Mouse (Mus musculus) hindbrain, embryonic 10.5 days (tissue): Measurements from ENCODE around the gene Arrdc2. TPM values are rescaled to one million over a fixed set of nuclear protein-coding genes. Genes with fewer than 3 reads are reported as not detected.
"Not testable (repeated sequence)": the region's sequence is repeated elsewhere in the genome, so short reads cannot be mapped to it uniquely, and the experiment has no call there.

Source experiments
- DNase-seq: peaks from one replicate; pipeline ENCODE4 v3.0.0-alpha.2; 2017; ENCODE audit warnings: low spot score
- H3K27ac ChIP-seq: fragments of 300-500 bp; sonication (generic); 2 replicates; pipeline ENCODE4 v1.5.1; 2016; ENCODE audit warnings: mild to moderate bottlenecking, moderate library complexity
- H3K27me3 ChIP-seq: fragments of 300-500 bp; sonication (generic); 2 replicates; pipeline ENCODE4 v1.6.1; 2016; ENCODE audit warnings: mild to moderate bottlenecking; ENCODE audit not compliant: poor library complexity, insufficient read depth, severe bottlenecking
- H3K36me3 ChIP-seq: fragments of 300-500 bp; sonication (generic); 2 replicates; pipeline ENCODE4 v1.6.1; 2016; ENCODE audit warnings: mild to moderate bottlenecking, moderate library complexity
- H3K4me1 ChIP-seq: fragments of 300-500 bp; sonication (generic); replicated peaks from 2 replicates; pipeline ENCODE4 v1.6.1; 2016; ENCODE audit warnings: mild to moderate bottlenecking
- H3K4me3 ChIP-seq: fragments of 300-500 bp; sonication (generic); 2 replicates; pipeline ENCODE4 v1.5.1; 2016; ENCODE audit warnings: mild to moderate bottlenecking, moderate library complexity
- H3K9me3 ChIP-seq: fragments of 300-500 bp; sonication (generic); 2 replicates; pipeline ENCODE4 v1.6.1; 2016; ENCODE audit warnings: mild to moderate bottlenecking, moderate library complexity
- WGBS: fragments of 180-500 bp; shearing (Covaris S2); methylation state at CpG from one replicate; pipeline ENCODE4 v1.1.7; 2016; 5-methylcytosine and 5-hydroxymethylcytosine counted together
- polyA plus RNA-seq: library from polyadenylated mRNA; unstranded; fragments of >200 nt; fragmentation: Nextera tagmentation; extraction: Ambion mirVana; gene quantifications from 2 replicates; pipeline ENCODE4 v1.2.1, GENCODE M21; 2016

Gene Arrdc2
- polyA plus RNA-seq, 1 experiment from 2014 or later: 8.7 TPM

- Histone ChIP-seq H3K36me3 (no peaks in the 10 kb centered on the region), H3K27me3 (peaks cover 3% of the 10 kb centered on the region), H3K4me3 (no peak overlapping the region), H3K9me3 (0 out of 2 replicates have a peak, but pooled peaks cover 4% of the 10 kb centered on the region), H3K4me1 (peaks cover 14% of the 10 kb centered on the region), H3K27ac (no peak overlapping the region)
- no peak for DNase-seq
- WGBS: 94% methylated on average over 1 of the region's 1 CpGs
Observed at GRCm38 (mm10) chr8:70827796-70828195, 11.7 kb downstream of the Arrdc2 start.

- DNase-seq: no peak
- Histone ChIP-seq H3K27me3 (peaks cover 7% of the 10 kb centered on the region), H3K9me3 (0 out of 2 replicates have a peak, but pooled peaks cover 4% of the 10 kb centered on the region), H3K4me1 (peaks cover 6% of the 10 kb centered on the region; the same call in 1 of the 2 replicates), H3K4me3 (no peak overlapping the region), H3K27ac (no peak overlapping the region), H3K36me3 (no peaks in the 10 kb centered on the region)
- 95% methylated on average over 2 of the region's 2 CpGs for WGBS
Observed at GRCm38 (mm10) chr8:70827010-70827409, 12.5 kb downstream of the Arrdc2 start.

GRCm38 (mm10) chr8:70825816-70826215 lies 13.7 kb downstream of the Arrdc2 start:
- Histone ChIP-seq H3K9me3 (0 out of 2 replicates have a peak, but pooled peaks cover 4% of the 10 kb centered on the region), H3K4me1 (peaks cover 4% of the 10 kb centered on the region; the same call in 1 of the 2 replicates), H3K4me3 (no peak overlapping the region), H3K36me3 (no peaks in the 10 kb centered on the region), H3K27ac (no peak overlapping the region), H3K27me3 (peaks cover 19% of the 10 kb centered on the region)
- 81% methylated on average over 8 of the region's 8 CpGs for WGBS
- no peak for DNase-seq

- no peak overlapping the region for H3K4me3 ChIP-seq
- 85% methylated on average over 7 of the region's 7 CpGs for WGBS
- DNase-seq: no peak
- peaks cover 14% of the 10 kb centered on the region for H3K4me1 ChIP-seq
- H3K27ac ChIP-seq: no peak overlapping the region
- H3K36me3 ChIP-seq: no peaks in the 10 kb centered on the region
- peaks cover 39% of the 10 kb centered on the region for H3K27me3 ChIP-seq
- peaks cover 15% of the 10 kb centered on the region; the same call in 1 of the 2 replicates for H3K9me3 ChIP-seq
Observed at GRCm38 (mm10) chr8:70823802-70824201, 15.7 kb downstream of the Arrdc2 start.

- H3K27ac ChIP-seq, DNase-seq, H3K4me3 ChIP-seq, H3K36me3 ChIP-seq: not testable (repeated sequence)
- H3K27me3 ChIP-seq: peaks cover 47% of the 10 kb centered on the region
- peaks cover 14% of the 10 kb centered on the region for H3K4me1 ChIP-seq
- 80% methylated on average over 3 of the region's 3 CpGs for WGBS
- peaks cover 20% of the 10 kb centered on the region; the same call in 1 of the 2 replicates for H3K9me3 ChIP-seq
Observed at GRCm38 (mm10) chr8:70822594-70822993, 16.9 kb downstream of the Arrdc2 start.

- no peak for DNase-seq
- Histone ChIP-seq H3K4me1 (peaks cover 17% of the 10 kb centered on the region), H3K9me3 (peaks cover 19% of the 10 kb centered on the region; the same call in 1 of the 2 replicates), H3K27me3 (peaks cover 53% of the 10 kb centered on the region), H3K27ac (no peak overlapping the region), H3K36me3 (no peaks in the 10 kb centered on the region), H3K4me3 (no peak overlapping the region)
- WGBS: 50% methylated on average over 11 of the region's 11 CpGs
Observed at GRCm38 (mm10) chr8:70821992-70822391, 17.5 kb downstream of the Arrdc2 start.

GRCm38 (mm10) chr8:70821399-70821962 lies 18.0 kb downstream of the Arrdc2 start:
- peak; percentile 80 for DNase-seq
- Histone ChIP-seq H3K27me3 (peaks cover 58% of the 10 kb centered on the region), H3K9me3 (peaks cover 16% of the 10 kb centered on the region; the same call in 1 of the 2 replicates), H3K27ac (no peak overlapping the region), H3K4me1 (peaks cover 22% of the 10 kb centered on the region), H3K4me3 (0 out of 2 replicates have a peak overlapping the region, but pooled peaks have one; percentile 1), H3K36me3 (no peaks in the 10 kb centered on the region)
- WGBS: 15% methylated on average over 30 of the region's 30 CpGs

GRCm38 (mm10) chr8:70820101-70820935 lies 19.2 kb downstream of the Arrdc2 start:
- peaks cover 16% of the 10 kb centered on the region; the same call in 1 of the 2 replicates for H3K9me3 ChIP-seq

GRCm38 (mm10) chr8:70816679-70817078 lies 22.8 kb downstream of the Arrdc2 start:
- peak overlapping the region; percentile 33 for H3K4me3 ChIP-seq
- peaks cover 16% of the 10 kb centered on the region; the same call in 1 of the 2 replicates for H3K9me3 ChIP-seq
- DNase-seq: no peak
- H3K27me3 ChIP-seq: peaks cover 86% of the 10 kb centered on the region
- H3K36me3 ChIP-seq: no peaks in the 10 kb centered on the region
- WGBS: 9% methylated on average over 30 of the region's 30 CpGs
- H3K27ac ChIP-seq: no peak overlapping the region
- peaks cover 23% of the 10 kb centered on the region for H3K4me1 ChIP-seq

More at GRCm38 (mm10) chr8:70820101-70820935, 19.2 kb downstream of the Arrdc2 start:
- Histone ChIP-seq H3K36me3 (no peaks in the 10 kb centered on the region), H3K27me3 (peaks cover 69% of the 10 kb centered on the region), H3K4me1 (peaks cover 23% of the 10 kb centered on the region), H3K4me3 (peak overlapping the region; percentile 29), H3K27ac (no peak overlapping the region; the same call in 1 of the 2 replicates)
- WGBS: 2% methylated on average over 31 of the region's 31 CpGs
- peak; percentile 74 for DNase-seq

- DNase-seq: no peak
- Histone ChIP-seq H3K36me3 (no peaks in the 10 kb centered on the region), H3K4me3 (no peak overlapping the region), H3K27ac (no peak overlapping the region), H3K27me3 (peaks cover 77% of the 10 kb centered on the region), H3K9me3 (no peaks in the 10 kb centered on the region), H3K4me1 (peaks cover 19% of the 10 kb centered on the region)
- 66% methylated on average over 4 of the region's 4 CpGs for WGBS
Observed at GRCm38 (mm10) chr8:70812885-70813284, 26.6 kb downstream of the Arrdc2 start.

- H3K27ac ChIP-seq: no peak overlapping the region
- DNase-seq: no peak
- peaks cover 75% of the 10 kb centered on the region for H3K27me3 ChIP-seq
Observed at GRCm38 (mm10) chr8:70812055-70812454, 27.5 kb downstream of the Arrdc2 start.

GRCm38 (mm10) chr8:70810962-70811680 lies 28.4 kb downstream of the Arrdc2 start:
- 76% methylated on average over 20 of the region's 20 CpGs for WGBS
- Histone ChIP-seq H3K27ac (no peak overlapping the region), H3K9me3 (no peaks in the 10 kb centered on the region), H3K4me3 (no peak overlapping the region), H3K36me3 (no peaks in the 10 kb centered on the region), H3K27me3 (peaks cover 75% of the 10 kb centered on the region), H3K4me1 (peaks cover 14% of the 10 kb centered on the region; the same call in 1 of the 2 replicates)
- no peak for DNase-seq

More at GRCm38 (mm10) chr8:70812055-70812454, 27.5 kb downstream of the Arrdc2 start:
- Histone ChIP-seq H3K36me3 (no peaks in the 10 kb centered on the region), H3K9me3 (no peaks in the 10 kb centered on the region), H3K4me1 (peaks cover 22% of the 10 kb centered on the region), H3K4me3 (no peak overlapping the region)
- WGBS: 39% methylated on average over 4 of the region's 4 CpGs
